Mouse (Mus musculus) forebrain, postnatal 0 days (tissue): ENCODE results near the gene Ankrd34b. TPM values are rescaled to one million over a fixed set of nuclear protein-coding genes. Genes with fewer than 3 reads are reported as not detected.
A peak's percentile ranks its signal among the peaks of the same experiment; 100 is the strongest.

Experiments
- ATAC-seq: fragments of 200-750 bp; cut with Nextera tagmentation; 2 replicates; pipeline ENCODE4 v1.8.0; 2017; ENCODE audit warnings: mild to moderate bottlenecking, moderate library complexity
- DNase-seq: peaks from one replicate; pipeline ENCODE4 v3.0.0-alpha.2; 2015
- H3K27ac ChIP-seq: fragments of 300-500 bp; sonication (generic); 2 replicates; pipeline ENCODE4 v1.5.1; 2014; ENCODE audit warnings: low read depth, mild to moderate bottlenecking, antibody characterized with exemption, low read length, moderate library complexity, mixed read lengths
- H3K27me3 ChIP-seq: fragments of 300-500 bp; sonication (generic); 2 replicates; pipeline ENCODE4 v1.6.1; 2014; ENCODE audit warnings: mild to moderate bottlenecking, low read length, mixed read lengths; ENCODE audit not compliant: insufficient read depth
- H3K36me3 ChIP-seq: fragments of 300-500 bp; sonication (generic); 2 replicates; pipeline ENCODE4 v1.6.1; 2014; ENCODE audit warnings: mild to moderate bottlenecking, moderate library complexity; ENCODE audit not compliant: insufficient read depth
- H3K4me1 ChIP-seq: fragments of 300-500 bp; sonication (generic); 2 replicates; pipeline ENCODE4 v1.6.1; 2014; ENCODE audit warnings: antibody characterized with exemption; ENCODE audit not compliant: insufficient read depth
- H3K4me2 ChIP-seq: fragments of 300-500 bp; sonication (generic); 2 replicates; pipeline ENCODE4 v1.6.1; 2014; ENCODE audit warnings: low read depth, mild to moderate bottlenecking, moderate library complexity
- H3K4me3 ChIP-seq: fragments of 300-500 bp; sonication (generic); 2 replicates; pipeline ENCODE4 v1.5.1; 2014; ENCODE audit warnings: low read depth, low read length, mixed read lengths
- H3K9ac ChIP-seq: fragments of 300-500 bp; sonication (generic); 2 replicates; pipeline ENCODE4 v1.6.1; 2014; ENCODE audit warnings: mild to moderate bottlenecking
- H3K9me3 ChIP-seq: fragments of 300-500 bp; sonication (generic); 2 replicates; pipeline ENCODE4 v1.6.1; 2016; ENCODE audit warnings: low read length
- CTCF ChIP-seq: sonication (generic); IDR thresholded peaks from 2 replicates; pipeline ENCODE4 v1.5.1; 2016; ENCODE audit warnings: antibody characterized with exemption, control low read depth, low read depth
- WGBS: fragments of 180-500 bp; shearing (Covaris S2); extraction: QIAGEN DNeasy Blood & Tissue Kit; methylation state at CpG from one replicate; pipeline ENCODE4 v1.1.7; 2014; 5-methylcytosine and 5-hydroxymethylcytosine counted together
- polyA plus RNA-seq: library from polyadenylated mRNA; unstranded; fragments of >200 nt; fragmentation: Nextera tagmentation; extraction: Ambion mirVana; gene quantifications from 2 replicates; pipeline ENCODE4 v1.2.1, GENCODE M21; 2015
- total RNA-seq: library from RNA; depleted of rRNA; stranded (reverse); fragments of >200 nt; gene quantifications from 2 replicates; pipeline ENCODE4 v1.2.3, GENCODE M21; 2014; rRNA removed

Ankrd34b gene
- 2.4 and 3.9 TPM in 2 replicates for total RNA-seq
- polyA plus RNA-seq: 1.5 and 2.3 TPM in 2 replicates

- Histone ChIP-seq H3K4me3 (peak within 1 kb of the TSS; percentile 62), H3K9me3 (no peaks in the 10 kb centered on the region), H3K9ac (peak within 1 kb of the TSS; percentile 51), H3K4me2 (peak within 1 kb of the TSS; percentile 99), H3K27me3 (peaks cover 10% of the 10 kb centered on the region), H3K4me1 (no peaks in the 10 kb centered on the region), H3K27ac (no peak within 1 kb of the TSS), H3K36me3 (no peaks in the 10 kb centered on the region)
- DNase-seq (peak; percentile 45), ATAC-seq (peak; percentile 70)
- no peak for TF ChIP-seq CTCF
- 2% methylated on average over 53 of the region's 54 CpGs for WGBS
Measured at GRCm38 (mm10) chr13:92425758-92426264, at the start of gene Ankrd34b. Ankrd34b (plus strand) TSS chr13:92425896.

DNA sequence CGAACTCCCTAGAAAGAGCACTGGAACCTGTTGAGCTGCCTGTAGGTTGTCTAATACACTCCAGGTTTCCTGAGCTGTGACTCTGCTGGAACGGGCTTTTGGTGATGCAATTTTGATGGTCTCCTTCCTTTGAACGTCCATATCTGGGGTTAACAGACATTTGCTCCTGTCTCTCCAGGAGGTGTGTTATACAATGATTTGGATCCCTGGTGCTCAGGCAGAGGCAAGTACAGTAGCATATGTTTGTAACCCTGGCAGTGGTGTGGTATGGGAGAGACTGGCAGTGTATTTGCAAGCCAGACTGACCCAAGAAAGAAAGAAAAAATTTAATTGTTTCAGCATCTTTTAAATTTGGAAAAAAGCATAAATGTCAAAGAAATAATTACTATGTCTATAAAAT is 38.3 kb upstream of the Ankrd34b start:
- no peak for DNase-seq
- H3K36me3 ChIP-seq: no peaks in the 10 kb centered on the region
- no peak overlapping the region for H3K4me2 ChIP-seq
- 99% methylated on average over 3 of the region's 3 CpGs for WGBS
- H3K4me3 ChIP-seq: no peak overlapping the region
- no peaks in the 10 kb centered on the region for H3K9me3 ChIP-seq
- no peaks in the 10 kb centered on the region for H3K27me3 ChIP-seq
- no peaks in the 10 kb centered on the region for H3K4me1 ChIP-seq
- H3K27ac ChIP-seq: no peak overlapping the region
- H3K9ac ChIP-seq: no peak overlapping the region
- no peak for ATAC-seq
- TF ChIP-seq CTCF: no peak

DNA sequence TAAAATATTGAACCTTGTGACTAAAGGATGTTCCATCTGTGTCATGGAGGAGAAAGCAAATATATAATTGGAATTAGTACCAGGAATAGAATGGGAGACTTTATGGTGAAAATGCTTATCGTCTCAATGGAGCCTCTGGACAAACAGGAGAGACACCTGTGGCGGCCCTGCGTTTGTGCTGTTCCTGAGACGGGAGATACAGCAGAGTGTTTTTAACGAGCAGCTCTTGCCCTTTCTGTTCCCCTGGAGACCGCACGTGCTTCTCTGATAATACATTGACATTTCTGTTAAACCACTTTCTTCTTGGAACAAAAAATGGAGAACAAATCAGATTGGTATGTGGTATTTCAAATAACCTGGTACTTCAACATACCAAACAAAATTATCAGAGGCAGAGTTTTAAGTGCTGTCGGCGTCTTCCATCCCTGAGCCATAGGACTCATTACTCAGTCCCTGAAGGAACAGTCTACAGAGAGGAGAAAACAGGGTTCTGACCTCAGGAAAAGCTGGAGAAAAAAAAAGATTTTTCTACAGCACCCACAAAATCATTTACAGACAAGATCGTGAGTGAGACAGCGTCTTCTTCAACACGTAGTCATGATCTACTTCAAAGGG is 32.5 kb upstream of the Ankrd34b start:
- 64% methylated on average over 12 of the region's 12 CpGs for WGBS
- no peak for ATAC-seq

DNA sequence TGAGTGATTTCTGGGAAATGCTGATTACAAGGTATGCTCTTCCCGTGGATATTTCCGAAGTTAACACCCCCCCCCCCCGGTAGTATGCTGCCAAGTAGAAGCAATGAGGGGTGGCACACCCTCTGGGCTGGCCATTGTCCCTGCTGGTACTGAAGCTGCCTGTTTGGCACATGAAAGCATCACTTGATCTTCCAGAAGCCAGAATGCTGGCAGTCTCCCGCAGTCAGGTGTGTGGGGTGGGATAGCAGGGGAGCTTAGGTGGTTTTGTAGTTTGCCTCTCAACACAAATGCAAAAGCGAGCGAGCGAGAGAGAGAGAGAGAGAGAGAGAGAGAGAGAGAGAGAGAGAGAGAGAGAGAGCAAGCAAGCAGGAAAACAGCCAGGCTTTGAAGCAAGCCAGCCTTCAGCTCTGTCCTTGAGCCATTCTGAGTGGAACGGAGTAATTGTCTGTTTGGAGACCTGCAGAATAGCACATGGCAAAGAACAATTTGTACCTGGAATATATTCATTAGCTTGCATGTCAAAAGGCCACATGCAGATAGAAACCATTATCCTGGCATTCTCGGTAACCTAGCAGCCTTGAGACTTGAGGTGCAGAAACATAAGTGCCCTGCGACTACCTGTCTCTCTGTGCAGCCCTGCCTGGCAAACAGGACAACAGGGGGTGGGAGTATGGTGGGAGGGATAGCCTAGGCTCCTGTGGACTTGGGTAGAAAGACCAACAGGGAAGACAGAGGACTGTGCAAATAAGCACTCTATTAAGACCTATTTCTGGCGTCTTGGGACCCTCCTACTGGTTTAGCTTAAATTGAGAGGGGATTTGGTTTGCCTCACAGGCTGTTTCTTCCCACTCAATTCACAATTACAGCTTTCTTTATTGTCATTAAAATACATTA is 27.0 kb upstream of the Ankrd34b start:
- DNase-seq: peak; percentile 30
- Histone ChIP-seq H3K27me3 (no peaks in the 10 kb centered on the region), H3K4me3 (no peak overlapping the region), H3K36me3 (no peaks in the 10 kb centered on the region), H3K9me3 (no peaks in the 10 kb centered on the region), H3K9ac (no peak overlapping the region), H3K4me2 (no peak overlapping the region), H3K27ac (no peak overlapping the region), H3K4me1 (no peaks in the 10 kb centered on the region)
- TF ChIP-seq CTCF: no peak
- WGBS: 61% methylated on average over 11 of the region's 11 CpGs
- ATAC-seq: peak; percentile 58

More for the DNA sequence above, 32.5 kb upstream of the Ankrd34b start:
- TF ChIP-seq CTCF: no peak
- H3K27ac ChIP-seq: no peak overlapping the region
- DNase-seq: no peak
- H3K4me1 ChIP-seq: no peaks in the 10 kb centered on the region
- H3K9ac ChIP-seq: no peak overlapping the region
- no peaks in the 10 kb centered on the region for H3K36me3 ChIP-seq
- H3K4me2 ChIP-seq: no peak overlapping the region
- no peak overlapping the region for H3K4me3 ChIP-seq
- no peaks in the 10 kb centered on the region for H3K27me3 ChIP-seq
- no peaks in the 10 kb centered on the region for H3K9me3 ChIP-seq

- no peak for ATAC-seq
- 81% methylated on average over 2 of the region's 2 CpGs for WGBS
- Histone ChIP-seq H3K27ac (no peak overlapping the region), H3K4me3 (no peak overlapping the region), H3K9me3 (no peaks in the 10 kb centered on the region), H3K27me3 (no peaks in the 10 kb centered on the region), H3K9ac (no peak overlapping the region), H3K36me3 (no peaks in the 10 kb centered on the region), H3K4me2 (no peak overlapping the region), H3K4me1 (no peaks in the 10 kb centered on the region)
- no peak for DNase-seq
- no peak for TF ChIP-seq CTCF
Measured at GRCm38 (mm10) chr13:92402063-92402462, 23.6 kb upstream of the Ankrd34b start.

- ATAC-seq (no peak), DNase-seq (no peak)
- H3K9me3 ChIP-seq: no peaks in the 10 kb centered on the region
- no peaks in the 10 kb centered on the region for H3K4me1 ChIP-seq
- H3K4me3 ChIP-seq: no peak overlapping the region
- no peak overlapping the region for H3K27ac ChIP-seq
- no peak overlapping the region for H3K9ac ChIP-seq
- 86% methylated on average over 3 of the region's 3 CpGs for WGBS
- H3K36me3 ChIP-seq: no peaks in the 10 kb centered on the region
- H3K4me2 ChIP-seq: no peak overlapping the region
- H3K27me3 ChIP-seq: no peaks in the 10 kb centered on the region
- TF ChIP-seq CTCF: no peak
Measured at GRCm38 (mm10) chr13:92403496-92403895, 22.2 kb upstream of the Ankrd34b start.

GRCm38 (mm10) chr13:92410486-92410885 is 15.2 kb upstream of the Ankrd34b start:
- 66% methylated on average over 2 of the region's 2 CpGs for WGBS
- Histone ChIP-seq H3K36me3 (no peaks in the 10 kb centered on the region), H3K4me2 (no peak overlapping the region), H3K9me3 (no peaks in the 10 kb centered on the region), H3K4me3 (no peak overlapping the region), H3K27ac (no peak overlapping the region), H3K27me3 (no peaks in the 10 kb centered on the region), H3K4me1 (no peaks in the 10 kb centered on the region), H3K9ac (no peak overlapping the region)
- DNase-seq (no peak), ATAC-seq (no peak)
- no peak for TF ChIP-seq CTCF
